Mouse (Mus musculus) thymus, postnatal 25 days (tissue): ENCODE results near the gene Fam69a.
"Not testable (repeated sequence)": the region's sequence is repeated elsewhere in the genome, so short reads cannot be mapped to it uniquely, and the experiment has no call there.

Experiments
- DNase-seq: peaks from one replicate; pipeline ENCODE4 v3.0.0; 2022

Gene Fam69a

GRCm38 (mm10) chr5:107942941-107943340 is 43.9 kb downstream of the Fam69a start:
- no peak for DNase-seq

- DNase-seq = no peak
Observed at GRCm38 (mm10) chr5:107941222-107941621, 45.7 kb downstream of the Fam69a start.

- DNase-seq = no peak
Observed at GRCm38 (mm10) chr5:107939701-107940100, 47.2 kb downstream of the Fam69a start.

GRCm38 (mm10) chr5:107938886-107939285 is 48.0 kb downstream of the Fam69a start:
- DNase-seq = no peak

- not testable (repeated sequence) for DNase-seq
Observed at GRCm38 (mm10) chr5:107938483-107938882, 48.4 kb downstream of the Fam69a start.

GRCm38 (mm10) chr5:107936625-107937389 is 50.1 kb downstream of the Fam69a start:
- DNase-seq = no peak

GRCm38 (mm10) chr5:107934770-107935543 is 51.9 kb downstream of the Fam69a start:
- DNase-seq = no peak

- no peak for DNase-seq
Observed at GRCm38 (mm10) chr5:107933202-107933974, 53.5 kb downstream of the Fam69a start.

GRCm38 (mm10) chr5:107932556-107932955 is 54.3 kb downstream of the Fam69a start:
- DNase-seq = peak; percentile 28

- peak; percentile 70 for DNase-seq
Observed at GRCm38 (mm10) chr5:107926550-107927249, 60.2 kb downstream of the Fam69a start.

- DNase-seq = no peak
Observed at GRCm38 (mm10) chr5:107924564-107924963, 62.3 kb downstream of the Fam69a start.

- no peak for DNase-seq
Observed at GRCm38 (mm10) chr5:107922836-107923235, 64.0 kb downstream of the Fam69a start.

GRCm38 (mm10) chr5:107921400-107922252 is 65.3 kb downstream of the Fam69a start:
- DNase-seq = peak; percentile 17

GRCm38 (mm10) chr5:107915280-107915679 is 71.6 kb downstream of the Fam69a start:
- no peak for DNase-seq

GRCm38 (mm10) chr5:107911012-107911411 is 75.9 kb downstream of the Fam69a start:
- no peak for DNase-seq

- no peak for DNase-seq
Observed at GRCm38 (mm10) chr5:107910084-107910616, 76.7 kb downstream of the Fam69a start.

GRCm38 (mm10) chr5:107909668-107910067 is 77.2 kb downstream of the Fam69a start:
- DNase-seq = no peak

GRCm38 (mm10) chr5:107908514-107909110 is 78.3 kb downstream of the Fam69a start:
- DNase-seq = no peak

- no peak for DNase-seq
Observed at GRCm38 (mm10) chr5:107904325-107904724, 82.6 kb downstream of the Fam69a start.

- DNase-seq = no peak
Observed at GRCm38 (mm10) chr5:107901014-107901615, 85.8 kb downstream of the Fam69a start.
